Mouse (Mus musculus) liver, embryonic 15.5 days (tissue): ENCODE data around the gene Ablim2. TPM values are rescaled to one million over a fixed set of nuclear protein-coding genes. Genes with fewer than 3 reads are reported as not detected.

Experiments used
- ATAC-seq: fragments of 200-750 bp; cut with Nextera tagmentation; 2 replicates; pipeline ENCODE4 v1.8.0; 2017; ENCODE audit warnings: moderate number of reproducible peaks, mild to moderate bottlenecking, moderate library complexity; ENCODE audit not compliant: insufficient read depth
- H3K27ac ChIP-seq: fragments of 300-500 bp; sonication (generic); replicated peaks from 2 replicates; pipeline ENCODE4 v1.5.1; 2015; ENCODE audit warnings: mild to moderate bottlenecking, inconsistent platforms
- H3K27me3 ChIP-seq: fragments of 300-500 bp; sonication (generic); 2 replicates; pipeline ENCODE4 v1.6.1; 2015; ENCODE audit warnings: mild to moderate bottlenecking, inconsistent platforms
- H3K36me3 ChIP-seq: fragments of 300-500 bp; sonication (generic); replicated peaks from 2 replicates; pipeline ENCODE4 v1.6.1; 2015; ENCODE audit warnings: moderate library complexity, mild to moderate bottlenecking, inconsistent platforms
- H3K4me1 ChIP-seq: fragments of 300-500 bp; sonication (generic); replicated peaks from 2 replicates; pipeline ENCODE4 v1.6.1; 2015; ENCODE audit warnings: inconsistent platforms
- H3K4me2 ChIP-seq: fragments of 300-500 bp; sonication (generic); 2 replicates; pipeline ENCODE4 v1.6.1; 2015; ENCODE audit warnings: moderate library complexity, mild to moderate bottlenecking, inconsistent platforms
- H3K4me3 ChIP-seq: fragments of 300-500 bp; sonication (generic); replicated peaks from 2 replicates; pipeline ENCODE4 v1.5.1; 2015; ENCODE audit warnings: mild to moderate bottlenecking, inconsistent platforms
- H3K9ac ChIP-seq: fragments of 300-500 bp; sonication (generic); 2 replicates; pipeline ENCODE4 v1.6.1; 2015; ENCODE audit warnings: moderate library complexity, mild to moderate bottlenecking, inconsistent platforms
- H3K9me3 ChIP-seq: fragments of 300-500 bp; sonication (generic); replicated peaks from 2 replicates; pipeline ENCODE4 v1.6.1; 2016; ENCODE audit warnings: inconsistent platforms
- WGBS: fragments of 180-500 bp; shearing (Covaris S2); methylation state at CpG from one replicate; pipeline ENCODE4 v1.1.7; 2015; ENCODE audit warnings: mixed read lengths; ENCODE audit not compliant: insufficient replicate concordance; 5-methylcytosine and 5-hydroxymethylcytosine counted together
- polyA plus RNA-seq: library from polyadenylated mRNA; unstranded; fragments of >200 nt; fragmentation: Nextera tagmentation; extraction: Ambion mirVana; gene quantifications from 2 replicates; pipeline ENCODE4 v1.2.1, GENCODE M21; 2015

Ablim2 gene
- polyA plus RNA-seq, 1 experiment from 2014 or later = 0.36 TPM

DNA sequence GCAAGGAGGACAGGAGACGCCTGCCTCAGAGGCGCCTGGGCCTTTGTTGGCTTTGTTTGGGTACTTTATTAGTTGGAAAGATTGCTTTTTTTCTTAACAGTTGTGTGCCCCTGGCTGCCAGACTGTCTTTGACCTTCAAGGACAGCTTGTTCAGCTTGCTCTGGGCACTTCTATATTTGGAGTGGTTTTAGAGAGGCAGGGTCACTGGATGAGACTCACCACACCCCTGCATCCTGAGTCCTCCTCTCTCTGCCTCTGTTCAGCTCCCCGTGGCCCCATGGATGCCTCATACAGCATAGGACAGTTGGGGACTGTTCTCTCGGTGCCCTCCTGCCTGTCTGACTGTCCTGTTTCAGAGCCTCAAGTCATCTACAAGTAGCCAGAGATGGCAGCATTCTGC, 37.3 kb downstream of the Ablim2 start:
- WGBS = 51% methylated on average over 4 of the region's 4 CpGs
- no peaks in the 10 kb centered on the region; the same call in 1 of the 2 replicates for H3K27me3 ChIP-seq
- H3K36me3 ChIP-seq = no peaks in the 10 kb centered on the region
- no peak overlapping the region for H3K27ac ChIP-seq
- H3K4me2 ChIP-seq = no peak overlapping the region
- no peaks in the 10 kb centered on the region; the same call in 1 of the 2 replicates for H3K4me1 ChIP-seq
- ATAC-seq = no peak
- no peak overlapping the region for H3K9ac ChIP-seq
- H3K4me3 ChIP-seq = no peak overlapping the region
- H3K9me3 ChIP-seq = no peaks in the 10 kb centered on the region

DNA sequence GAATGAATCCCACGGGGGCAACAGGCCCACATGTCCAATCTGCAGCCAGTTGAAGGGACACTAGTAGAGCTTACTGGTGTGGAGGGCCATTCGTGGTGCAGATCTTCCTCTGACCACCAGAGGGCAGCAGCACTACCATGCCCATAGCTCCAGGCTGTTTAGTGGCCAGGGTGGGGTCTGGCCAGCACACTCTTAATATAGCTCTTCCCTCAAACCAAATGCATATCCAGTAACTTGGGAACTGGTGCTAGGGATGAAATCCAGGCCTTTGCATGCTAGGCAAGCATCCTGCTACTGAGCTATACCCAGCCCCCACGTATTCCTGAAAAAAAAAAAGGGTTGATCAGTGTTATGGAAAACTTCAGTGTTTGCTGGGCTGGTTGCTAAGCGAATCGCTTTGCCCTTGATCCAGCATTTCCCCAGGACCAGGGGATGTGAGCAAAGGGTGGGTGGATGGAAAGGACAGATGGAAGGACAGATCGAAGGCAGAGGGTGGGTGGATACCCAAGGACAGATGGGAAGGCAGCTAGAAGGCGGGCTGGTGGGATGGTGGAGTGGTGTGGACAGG, 37.9 kb downstream of the Ablim2 start:
- Histone ChIP-seq H3K9me3 (no peaks in the 10 kb centered on the region), H3K9ac (no peak overlapping the region), H3K36me3 (no peaks in the 10 kb centered on the region), H3K4me3 (no peak overlapping the region), H3K27me3 (no peaks in the 10 kb centered on the region; the same call in 1 of the 2 replicates), H3K27ac (no peak overlapping the region), H3K4me2 (no peak overlapping the region), H3K4me1 (no peaks in the 10 kb centered on the region)
- ATAC-seq = no peak
- WGBS = 46% methylated on average over 7 of the region's 7 CpGs

DNA sequence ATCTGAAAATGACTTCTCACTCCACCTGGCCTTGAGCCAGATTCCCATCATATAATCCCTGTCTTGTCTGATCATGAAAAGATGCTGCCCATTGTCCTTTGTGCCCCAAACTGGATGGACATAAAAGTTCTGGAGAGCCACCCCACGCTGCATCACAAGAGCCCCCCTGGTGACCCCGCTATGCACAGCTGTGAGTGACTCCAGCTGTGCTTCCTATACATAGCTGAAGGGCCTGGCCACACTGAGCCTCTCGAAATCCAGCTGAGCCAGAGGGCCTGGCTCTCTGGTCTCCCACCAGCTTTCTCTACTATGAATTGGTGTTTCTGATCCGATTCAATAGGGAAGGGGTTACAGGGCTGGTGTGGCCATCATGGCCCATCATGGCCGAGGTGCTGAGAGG, 38.5 kb downstream of the Ablim2 start:
- no peak for ATAC-seq
- no peak overlapping the region for H3K9ac ChIP-seq
- 59% methylated on average over 5 of the region's 5 CpGs for WGBS
- H3K36me3 ChIP-seq = no peaks in the 10 kb centered on the region
- H3K4me2 ChIP-seq = no peak overlapping the region
- H3K27ac ChIP-seq = no peak overlapping the region
- no peaks in the 10 kb centered on the region for H3K4me1 ChIP-seq
- H3K4me3 ChIP-seq = no peak overlapping the region
- H3K27me3 ChIP-seq = no peaks in the 10 kb centered on the region; the same call in 1 of the 2 replicates
- H3K9me3 ChIP-seq = no peaks in the 10 kb centered on the region

DNA sequence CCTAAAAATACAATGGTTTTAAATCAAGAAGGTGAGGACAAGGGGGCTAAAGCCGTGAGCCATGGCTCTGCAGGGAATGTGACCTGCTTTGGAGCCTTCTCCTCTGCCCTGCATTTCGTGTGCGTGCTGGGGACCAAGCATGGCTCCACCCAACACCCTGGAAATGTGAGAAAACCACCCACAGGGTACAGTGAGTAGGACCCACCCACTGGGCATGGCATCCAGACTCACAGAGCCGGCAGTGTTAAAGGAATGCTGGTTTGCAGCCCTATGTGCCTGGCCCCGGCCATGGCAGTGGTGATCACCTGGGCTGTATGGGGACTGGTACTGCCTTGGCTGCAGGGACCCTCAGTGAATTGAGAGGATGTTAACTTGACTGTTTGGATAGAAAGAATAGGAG, 41.4 kb downstream of the Ablim2 start:
- no peaks in the 10 kb centered on the region; the same call in 1 of the 2 replicates for H3K27me3 ChIP-seq
- H3K27ac ChIP-seq = no peak overlapping the region
- no peak overlapping the region for H3K9ac ChIP-seq
- no peak overlapping the region for H3K4me2 ChIP-seq
- 23% methylated on average over 5 of the region's 5 CpGs for WGBS
- no peaks in the 10 kb centered on the region for H3K4me1 ChIP-seq
- H3K36me3 ChIP-seq = no peaks in the 10 kb centered on the region
- no peaks in the 10 kb centered on the region for H3K9me3 ChIP-seq
- H3K4me3 ChIP-seq = no peak overlapping the region
- no peak for ATAC-seq

DNA sequence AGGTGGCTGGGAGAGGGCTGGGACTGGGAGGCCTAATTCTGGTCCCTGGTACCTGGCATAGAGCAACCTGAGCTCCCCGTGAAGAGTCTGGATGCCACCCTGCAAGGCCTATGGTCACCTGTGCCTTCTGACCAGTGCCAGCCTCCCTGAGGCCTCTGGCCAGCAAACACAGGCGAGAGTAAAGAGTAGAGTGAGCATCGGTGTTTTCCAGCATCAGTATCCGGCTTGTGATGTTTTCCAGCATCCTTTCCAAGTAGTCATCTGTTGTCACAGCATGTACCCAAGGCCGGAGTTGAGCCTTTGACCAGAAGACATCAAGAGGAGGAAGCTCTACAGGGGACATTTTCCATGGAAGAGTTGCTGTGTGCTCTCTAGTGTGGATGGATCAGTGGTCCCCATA, 45.7 kb downstream of the Ablim2 start:
- H3K4me1 ChIP-seq = no peaks in the 10 kb centered on the region
- H3K36me3 ChIP-seq = no peaks in the 10 kb centered on the region
- H3K4me3 ChIP-seq = no peak overlapping the region
- WGBS = 63% methylated on average over 5 of the region's 5 CpGs
- H3K9ac ChIP-seq = no peak overlapping the region
- no peak overlapping the region for H3K4me2 ChIP-seq
- ATAC-seq = no peak
- no peaks in the 10 kb centered on the region for H3K27me3 ChIP-seq
- H3K27ac ChIP-seq = no peak overlapping the region
- no peaks in the 10 kb centered on the region for H3K9me3 ChIP-seq

DNA sequence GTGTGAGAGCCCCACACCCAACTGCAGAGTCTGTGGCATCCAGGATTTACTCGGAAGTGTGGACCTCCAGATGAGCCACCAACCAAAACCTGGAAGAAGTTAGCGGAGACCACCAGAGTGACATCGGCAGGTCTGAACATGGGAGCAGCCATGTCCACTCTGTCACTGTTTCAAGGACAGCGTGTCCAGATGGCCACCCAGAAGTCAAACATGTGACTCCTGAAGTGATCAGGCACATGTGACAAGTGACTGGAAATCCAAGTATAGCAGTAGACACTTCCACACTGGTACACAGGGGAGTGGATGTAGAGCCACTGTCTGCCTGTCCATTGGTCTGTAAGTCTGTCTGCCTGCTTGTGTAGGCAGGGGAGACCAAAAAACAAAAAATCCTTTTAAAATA, 47.0 kb downstream of the Ablim2 start:
- no peaks in the 10 kb centered on the region for H3K4me1 ChIP-seq
- no peaks in the 10 kb centered on the region for H3K36me3 ChIP-seq
- H3K9me3 ChIP-seq = no peaks in the 10 kb centered on the region
- no peak overlapping the region for H3K27ac ChIP-seq
- H3K4me3 ChIP-seq = no peak overlapping the region
- no peaks in the 10 kb centered on the region for H3K27me3 ChIP-seq
- WGBS = 74% methylated on average over 4 of the region's 4 CpGs
- ATAC-seq = no peak
- H3K4me2 ChIP-seq = no peak overlapping the region
- no peak overlapping the region for H3K9ac ChIP-seq

DNA sequence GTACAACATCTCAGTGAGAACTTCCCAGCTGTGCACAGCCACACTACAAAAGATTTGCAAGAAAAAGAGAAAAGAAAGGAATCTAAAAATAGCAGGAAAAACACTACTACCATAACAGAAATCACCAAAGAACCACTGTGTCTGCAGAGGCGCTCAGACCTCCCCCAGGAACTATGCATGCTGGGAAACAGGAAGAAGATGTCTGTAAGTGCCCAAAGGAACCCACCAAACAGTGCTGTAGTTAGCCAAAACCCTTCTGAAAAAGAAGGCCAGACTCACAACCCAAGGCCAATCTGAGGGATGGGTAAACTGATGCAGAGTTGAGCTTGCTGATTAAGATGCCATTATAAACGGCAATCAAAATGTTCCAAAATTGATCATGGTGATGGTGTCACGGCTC, 47.5 kb downstream of the Ablim2 start:
- no peaks in the 10 kb centered on the region for H3K9me3 ChIP-seq
- H3K9ac ChIP-seq = no peak overlapping the region
- no peak overlapping the region for H3K4me3 ChIP-seq
- H3K27me3 ChIP-seq = no peaks in the 10 kb centered on the region
- no peak overlapping the region for H3K27ac ChIP-seq
- H3K4me1 ChIP-seq = no peaks in the 10 kb centered on the region
- no peak for ATAC-seq
- WGBS = 54% methylated on average over 3 of the region's 3 CpGs
- H3K4me2 ChIP-seq = no peak overlapping the region
- H3K36me3 ChIP-seq = no peaks in the 10 kb centered on the region

DNA sequence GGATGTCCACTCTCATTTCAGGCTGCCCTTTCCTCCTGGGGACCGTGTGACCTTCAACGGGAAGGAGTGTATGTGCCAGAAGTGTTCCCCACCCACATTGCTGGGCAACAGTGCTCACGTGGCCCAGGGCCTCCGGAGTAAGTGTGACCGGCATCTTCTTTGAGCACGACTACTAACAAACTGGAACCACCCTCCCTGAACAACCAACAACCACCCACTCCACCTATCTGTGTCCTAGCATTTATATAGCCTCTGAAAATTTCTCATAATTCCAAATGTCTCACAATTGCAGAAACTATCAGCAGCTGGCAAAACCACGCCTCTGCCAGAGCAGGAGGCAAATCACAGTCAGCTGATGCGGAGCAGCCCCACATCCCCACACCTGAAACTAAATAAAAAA, 49.3 kb downstream of the Ablim2 start:
- Histone ChIP-seq H3K9ac (no peak overlapping the region), H3K36me3 (no peaks in the 10 kb centered on the region), H3K27me3 (no peaks in the 10 kb centered on the region), H3K4me1 (no peaks in the 10 kb centered on the region), H3K9me3 (no peaks in the 10 kb centered on the region), H3K27ac (no peak overlapping the region), H3K4me2 (no peak overlapping the region), H3K4me3 (no peak overlapping the region)
- WGBS = 76% methylated on average over 8 of the region's 8 CpGs
- no peak for ATAC-seq

DNA sequence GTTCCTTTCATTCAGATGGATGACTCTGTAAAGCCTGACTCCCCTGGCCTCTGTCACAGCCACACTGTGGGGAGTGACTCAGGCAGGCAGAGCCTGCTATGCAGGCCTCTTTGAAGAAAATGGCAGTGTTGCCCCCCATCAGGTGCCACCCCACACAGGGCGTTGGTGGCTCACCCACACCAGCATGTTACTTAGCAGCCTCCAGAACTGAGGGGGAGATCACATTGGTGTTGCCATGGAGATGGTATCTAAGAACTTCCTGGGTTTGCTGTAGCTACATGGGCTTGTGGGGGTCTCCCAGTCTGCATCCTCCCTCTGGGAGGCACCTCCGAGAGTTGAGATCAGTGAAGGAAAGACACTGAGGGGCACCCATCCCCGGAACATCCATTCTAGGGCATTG, 52.8 kb downstream of the Ablim2 start:
- 36% methylated on average over 3 of the region's 3 CpGs for WGBS
- Histone ChIP-seq H3K36me3 (no peaks in the 10 kb centered on the region), H3K9me3 (no peaks in the 10 kb centered on the region), H3K4me3 (no peak overlapping the region), H3K27me3 (no peaks in the 10 kb centered on the region), H3K27ac (no peak overlapping the region), H3K4me2 (no peak overlapping the region), H3K4me1 (no peaks in the 10 kb centered on the region), H3K9ac (no peak overlapping the region)
- no peak for ATAC-seq

DNA sequence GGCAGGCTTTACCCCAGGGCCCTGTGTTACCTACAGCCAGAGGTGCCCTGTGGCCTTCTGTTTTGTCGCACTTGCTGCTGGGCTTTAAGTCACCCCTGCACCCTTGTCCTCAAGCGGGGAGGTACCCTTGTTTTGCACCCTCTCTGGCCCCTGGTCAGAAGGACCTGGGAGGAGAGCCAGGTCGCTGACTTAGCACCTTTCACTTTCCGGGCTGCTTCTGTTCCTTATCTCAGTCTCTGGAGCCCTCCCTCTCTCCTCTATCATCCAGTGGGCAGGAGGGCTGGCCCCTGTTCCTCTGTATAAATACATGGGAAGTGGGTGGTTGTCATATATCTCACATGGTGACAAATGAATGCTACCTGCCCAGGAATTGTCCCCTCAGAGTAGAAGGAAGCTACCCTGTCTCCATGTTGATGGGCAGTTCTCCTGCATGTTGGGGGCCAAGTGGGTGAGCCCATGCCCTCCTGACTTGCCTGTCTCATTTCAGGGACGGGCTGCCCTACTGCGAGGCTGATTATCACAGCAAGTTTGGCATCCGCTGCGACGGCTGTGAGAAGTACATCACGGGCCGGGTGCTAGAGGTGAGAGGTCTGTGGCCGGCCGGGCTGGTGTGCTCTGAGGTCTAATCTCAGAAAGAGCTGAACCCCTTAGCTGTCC, 54.1 kb downstream of the Ablim2 start:
- Histone ChIP-seq H3K4me1 (no peaks in the 10 kb centered on the region), H3K27me3 (no peaks in the 10 kb centered on the region), H3K9ac (no peak overlapping the region), H3K9me3 (no peaks in the 10 kb centered on the region), H3K4me3 (no peak overlapping the region), H3K27ac (no peak overlapping the region), H3K36me3 (no peaks in the 10 kb centered on the region), H3K4me2 (no peak overlapping the region)
- 59% methylated on average over 13 of the region's 13 CpGs for WGBS
- ATAC-seq = no peak

DNA sequence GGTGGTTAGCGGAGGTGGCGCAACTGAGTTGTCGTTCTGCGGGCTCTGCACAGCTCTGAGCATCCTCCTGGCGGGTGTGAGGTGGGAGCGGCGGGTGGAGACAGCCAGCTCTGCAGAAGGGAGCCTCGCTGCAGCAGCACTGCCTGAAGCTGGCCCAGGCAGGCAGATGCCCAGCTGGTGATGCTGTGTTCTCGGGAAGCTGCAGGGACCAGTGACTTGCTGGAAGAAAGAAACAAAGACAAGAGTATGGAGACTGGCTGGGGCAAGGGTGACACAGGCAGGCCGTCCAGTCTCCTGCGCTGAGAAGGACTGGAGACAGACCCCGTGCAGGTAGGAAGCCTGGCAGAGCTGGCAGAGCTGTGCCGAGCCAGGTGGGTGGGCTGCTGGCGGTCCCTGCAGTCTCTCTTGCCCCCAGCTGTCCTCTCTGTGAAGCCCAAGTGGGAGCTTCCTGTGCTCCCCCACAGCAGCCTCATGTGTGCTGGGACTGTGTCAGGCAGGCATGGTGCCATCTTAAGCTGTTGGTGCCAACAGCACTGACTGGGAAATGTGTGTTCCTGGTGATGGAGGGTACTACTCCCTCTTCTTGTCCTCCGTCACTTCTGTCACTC, 56.8 kb downstream of the Ablim2 start:
- Histone ChIP-seq H3K9ac (no peak overlapping the region), H3K27me3 (no peaks in the 10 kb centered on the region), H3K27ac (no peak overlapping the region), H3K9me3 (no peaks in the 10 kb centered on the region), H3K4me1 (no peaks in the 10 kb centered on the region), H3K4me3 (no peak overlapping the region), H3K36me3 (no peaks in the 10 kb centered on the region), H3K4me2 (no peak overlapping the region)
- ATAC-seq = no peak
- WGBS = 50% methylated on average over 15 of the region's 15 CpGs
